Mouse (Mus musculus) retina, embryonic 14.5 days (tissue): ENCODE measurements at regions not wholly inside any gene's neighbourhood (a gene's known extent, or its start where the extent isn't known, plus 50 kb on each side); places are given as distances from the start of the nearest gene placed in this dataset.
A peak's percentile ranks its signal among the peaks of the same experiment; 100 is the strongest.

Experiments
- DNase-seq: peaks from one replicate; pipeline ENCODE4 v3.0.0-alpha.2; 2015; ENCODE audit warnings: low spot score

DNA sequence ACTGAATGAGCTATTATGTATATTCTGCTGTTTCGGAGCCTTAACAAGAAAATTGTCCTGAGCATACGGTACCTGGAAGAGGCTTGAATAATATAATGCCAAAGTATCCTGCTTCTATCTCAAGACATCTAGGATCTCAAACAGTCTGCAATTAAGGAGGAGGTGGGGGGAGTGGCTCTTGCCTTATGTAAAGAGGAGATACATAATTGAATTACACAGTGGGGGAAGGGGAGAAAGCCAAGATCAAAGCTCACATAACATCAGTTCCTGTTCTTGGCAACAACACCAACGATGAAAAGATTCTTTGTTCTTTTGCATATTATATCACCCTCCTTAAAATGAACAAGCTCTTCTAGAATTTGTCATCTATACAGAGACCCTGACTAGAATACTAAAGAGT lies 512.4 kb upstream of the Zeb2 start:
- no peak for DNase-seq

- no peak for DNase-seq
Measured at GRCm38 (mm10) chr2:45623056-45623455, 505.9 kb upstream of the Zeb2 start.

DNA sequence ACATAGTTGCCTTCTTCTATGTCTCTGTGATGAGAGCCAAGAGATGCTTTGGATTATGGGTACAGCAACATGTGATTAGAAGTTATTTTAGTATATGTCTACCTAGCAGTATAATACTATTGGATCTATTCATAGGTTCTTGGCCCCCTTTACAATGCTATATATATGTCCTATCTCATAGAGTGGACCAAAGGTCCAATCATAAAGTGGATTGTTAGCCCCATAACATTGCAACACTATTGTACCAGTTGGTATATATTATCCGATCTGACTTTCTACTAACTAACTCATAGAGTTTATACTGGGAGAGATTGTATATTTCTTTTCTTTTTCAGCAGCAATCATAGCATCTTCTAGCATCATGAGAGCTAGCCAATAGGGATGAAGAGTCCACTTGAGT lies 491.7 kb upstream of the Zeb2 start:
- DNase-seq = no peak

- DNase-seq = no peak
Measured at GRCm38 (mm10) chr2:45607393-45607792, 490.2 kb upstream of the Zeb2 start.

- no peak for DNase-seq
Measured at GRCm38 (mm10) chr2:45601332-45601900, 484.2 kb upstream of the Zeb2 start.

DNA sequence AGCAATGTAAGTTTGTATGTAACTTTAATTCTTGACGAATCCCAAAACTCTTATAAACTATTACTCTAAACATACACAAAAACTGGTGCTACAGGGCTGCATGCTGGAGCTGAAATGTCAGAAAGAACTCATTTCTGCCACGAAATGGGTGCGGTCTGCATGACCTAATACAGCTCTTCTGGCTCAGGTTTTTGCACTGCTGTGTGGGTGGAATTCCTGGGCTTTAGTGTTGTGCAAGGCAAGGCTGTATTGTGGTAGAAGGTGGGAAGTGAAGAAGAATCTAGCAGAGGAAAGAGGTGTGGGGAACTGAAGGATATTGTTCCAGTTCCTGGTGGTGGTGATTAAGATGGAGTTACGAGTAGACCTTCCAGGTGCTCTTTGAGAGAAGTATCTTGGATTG lies 476.6 kb upstream of the Zeb2 start:
- no peak for DNase-seq

- no peak for DNase-seq
Measured at GRCm38 (mm10) chr2:45590980-45591379, 473.8 kb upstream of the Zeb2 start.

DNA sequence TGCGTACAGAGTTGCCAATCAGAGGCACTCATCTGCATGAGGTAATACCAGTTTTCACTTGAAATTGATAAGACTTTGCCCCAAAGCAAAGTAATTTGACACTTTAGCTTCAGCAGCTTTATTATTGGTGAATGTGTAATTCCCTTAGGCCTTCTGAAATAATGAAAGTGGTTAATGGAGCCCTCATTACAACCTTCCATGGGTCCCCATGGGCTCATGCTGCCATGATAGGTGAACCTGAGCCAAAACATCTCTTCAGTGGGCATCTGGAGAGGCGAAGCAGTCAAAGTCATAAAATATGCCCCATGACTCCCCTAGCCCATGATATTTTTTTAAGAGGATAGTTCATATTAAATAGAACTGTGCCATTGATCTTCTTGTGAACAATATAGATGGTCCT lies 471.1 kb upstream of the Zeb2 start:
- no peak for DNase-seq

DNA sequence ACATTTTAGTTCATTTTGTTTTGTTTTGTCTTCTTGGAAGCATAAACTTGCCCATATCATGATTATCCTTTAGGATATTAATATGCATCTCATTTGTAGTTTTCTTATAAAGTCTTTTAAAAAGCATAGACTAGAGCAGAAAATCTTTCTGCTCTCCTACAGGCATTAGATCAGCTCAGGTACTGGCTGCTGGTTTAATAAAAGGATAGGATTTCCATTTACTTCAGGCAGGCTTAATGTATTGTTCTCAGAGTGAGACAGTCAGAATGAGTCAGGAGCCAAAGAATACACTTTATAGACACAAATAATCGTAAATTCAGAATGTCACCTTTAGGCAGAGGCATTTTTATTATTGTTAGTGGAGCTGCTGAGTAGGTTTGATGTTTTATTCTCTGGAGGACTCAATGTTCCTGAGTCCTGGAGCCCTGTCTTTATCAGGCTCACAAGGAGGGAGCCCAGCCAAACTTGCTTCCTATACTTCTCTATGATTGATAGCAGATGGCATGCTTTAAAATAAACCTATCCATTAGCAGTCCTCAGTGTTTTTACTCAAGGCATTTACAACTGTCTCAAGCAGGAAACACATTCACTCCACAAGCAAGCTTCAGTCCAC lies 469.5 kb upstream of the Zeb2 start:
- DNase-seq = no peak

GRCm38 (mm10) chr2:45581549-45581925 lies 464.3 kb upstream of the Zeb2 start:
- no peak for DNase-seq

DNA sequence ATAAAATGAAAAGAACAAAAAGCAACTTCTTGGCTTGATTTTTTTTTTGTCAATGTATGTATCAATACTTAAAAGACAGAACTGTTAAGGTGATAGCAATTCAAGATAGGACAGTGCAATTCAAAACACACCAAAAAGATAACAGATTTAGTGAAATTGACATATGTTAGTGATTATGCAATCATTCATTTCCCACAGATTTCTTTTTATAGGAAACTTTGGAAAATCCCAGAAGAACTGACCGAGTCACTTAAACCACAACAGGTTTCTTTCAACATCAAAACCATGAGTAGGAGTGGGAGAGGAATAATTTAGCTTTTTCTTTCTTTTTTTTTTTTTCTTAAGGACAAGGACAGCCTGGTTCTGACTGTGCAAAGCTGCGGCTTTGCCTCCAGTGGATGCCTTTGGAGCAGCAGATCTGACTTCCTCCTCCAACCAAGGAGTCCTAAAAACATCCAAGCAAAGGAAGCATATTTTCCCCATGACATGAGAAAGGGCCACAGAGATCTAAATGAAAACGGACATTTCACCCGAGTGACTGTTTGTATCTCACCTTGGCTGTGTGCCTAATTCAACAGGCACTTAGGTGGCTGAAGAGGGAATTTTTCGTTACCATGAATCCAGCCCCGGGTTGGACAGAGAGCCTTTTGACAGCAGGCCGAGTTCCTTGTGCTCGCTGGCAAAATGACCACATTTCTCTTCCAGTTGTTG lies 463.8 kb upstream of the Zeb2 start:
- no peak for DNase-seq

DNA sequence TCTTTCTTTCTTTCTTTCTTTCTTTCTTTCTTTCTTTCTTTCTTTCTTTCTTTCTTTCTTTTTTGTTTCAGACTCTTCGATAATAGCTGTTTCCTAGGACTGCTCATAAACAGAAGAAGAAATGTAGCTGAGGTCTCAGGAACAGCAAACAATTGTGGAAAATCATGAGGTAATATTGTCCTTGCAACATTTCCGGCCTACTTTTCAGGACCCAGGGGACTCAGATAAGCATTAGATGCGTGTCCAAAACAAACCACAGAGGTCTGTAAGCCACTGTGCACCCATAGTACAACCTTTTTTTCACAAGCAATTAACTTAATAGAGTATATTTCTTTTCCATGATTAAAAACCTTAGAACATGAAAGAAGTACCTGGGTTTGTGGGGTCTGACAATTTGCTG lies 455.7 kb upstream of the Zeb2 start:
- DNase-seq = no peak

DNA sequence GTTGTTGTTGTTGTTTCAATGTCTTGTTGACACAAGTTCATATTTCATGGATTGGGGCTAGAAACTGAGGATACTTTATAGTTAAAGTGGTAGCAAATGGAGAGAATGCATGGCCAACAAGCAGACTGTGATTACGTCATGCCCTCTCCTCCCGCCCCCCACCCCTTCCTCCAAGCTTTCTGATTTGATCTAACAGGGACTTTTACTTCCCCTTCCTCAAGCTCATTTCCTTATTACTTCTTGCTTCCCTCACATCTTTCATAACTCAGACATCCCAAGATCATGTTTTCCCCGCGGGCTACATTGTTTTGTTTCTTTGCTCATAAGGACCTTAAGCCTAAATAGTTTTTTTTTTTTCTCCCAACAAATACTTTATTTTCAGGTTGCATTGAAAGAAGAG lies 437.5 kb upstream of the Zeb2 start:
- no peak for DNase-seq

GRCm38 (mm10) chr2:45541394-45541793 lies 424.2 kb upstream of the Zeb2 start:
- no peak for DNase-seq

GRCm38 (mm10) chr2:45538950-45539349 lies 421.8 kb upstream of the Zeb2 start:
- DNase-seq = no peak

DNA sequence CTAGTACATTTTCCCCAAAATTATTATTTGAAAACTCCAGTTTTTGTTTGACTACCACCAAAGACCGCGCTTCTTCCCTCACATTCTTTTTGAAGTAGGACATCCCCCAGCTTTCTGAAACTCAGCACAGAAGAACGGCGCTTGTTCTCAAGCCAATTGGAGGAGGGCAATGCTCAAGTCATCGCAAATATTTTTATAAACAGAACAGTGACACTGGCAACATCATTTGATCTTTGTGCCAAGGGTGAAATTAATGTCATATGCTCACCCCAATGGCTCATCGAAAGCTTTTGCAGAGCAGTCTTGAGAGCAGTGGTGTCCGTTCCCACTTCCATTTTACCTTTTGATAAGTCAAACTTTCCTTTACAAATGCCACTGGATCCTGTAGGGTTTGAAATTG lies 420.5 kb upstream of the Zeb2 start:
- no peak for DNase-seq

DNA sequence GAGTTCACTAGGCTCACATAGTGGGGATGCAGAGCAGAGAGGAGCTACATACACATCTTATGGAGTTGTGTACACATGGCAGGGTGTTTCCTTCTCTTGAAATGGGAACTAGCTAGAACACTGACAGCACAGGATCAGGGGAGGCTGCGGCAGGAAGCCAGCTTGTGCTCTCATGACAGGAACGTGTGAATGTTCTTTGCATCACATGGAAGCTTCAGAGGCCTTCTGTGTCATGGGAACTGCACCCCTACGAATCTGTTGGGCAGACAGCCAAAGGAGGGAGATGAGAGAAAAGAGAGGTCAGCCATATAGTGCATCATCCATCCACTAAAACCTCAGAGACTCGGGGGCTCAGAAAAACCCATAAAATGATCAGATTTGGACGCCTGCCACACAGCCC lies 417.6 kb upstream of the Zeb2 start:
- DNase-seq = no peak

DNA sequence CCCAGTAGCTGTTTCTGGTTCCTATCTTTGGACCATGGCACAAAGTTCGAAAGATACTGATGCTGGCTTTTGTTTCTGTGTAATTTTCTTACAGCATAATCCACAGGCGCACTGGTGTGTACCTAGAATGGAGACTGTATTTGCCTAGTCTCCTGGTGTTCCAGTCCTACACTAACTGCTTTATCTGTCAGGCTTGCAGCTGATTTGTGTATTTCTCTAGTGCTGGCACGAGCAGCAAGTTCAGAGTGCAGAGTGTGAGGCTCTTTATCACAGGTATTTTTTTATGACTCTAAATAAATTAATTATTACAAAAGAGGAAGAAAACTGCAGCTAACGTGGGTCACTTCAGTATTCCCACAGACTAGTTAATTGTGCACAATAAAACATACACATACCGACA lies 405.1 kb upstream of the Zeb2 start:
- DNase-seq = no peak

GRCm38 (mm10) chr2:45519550-45520152 lies 402.5 kb upstream of the Zeb2 start:
- peak; percentile 31 for DNase-seq

DNA sequence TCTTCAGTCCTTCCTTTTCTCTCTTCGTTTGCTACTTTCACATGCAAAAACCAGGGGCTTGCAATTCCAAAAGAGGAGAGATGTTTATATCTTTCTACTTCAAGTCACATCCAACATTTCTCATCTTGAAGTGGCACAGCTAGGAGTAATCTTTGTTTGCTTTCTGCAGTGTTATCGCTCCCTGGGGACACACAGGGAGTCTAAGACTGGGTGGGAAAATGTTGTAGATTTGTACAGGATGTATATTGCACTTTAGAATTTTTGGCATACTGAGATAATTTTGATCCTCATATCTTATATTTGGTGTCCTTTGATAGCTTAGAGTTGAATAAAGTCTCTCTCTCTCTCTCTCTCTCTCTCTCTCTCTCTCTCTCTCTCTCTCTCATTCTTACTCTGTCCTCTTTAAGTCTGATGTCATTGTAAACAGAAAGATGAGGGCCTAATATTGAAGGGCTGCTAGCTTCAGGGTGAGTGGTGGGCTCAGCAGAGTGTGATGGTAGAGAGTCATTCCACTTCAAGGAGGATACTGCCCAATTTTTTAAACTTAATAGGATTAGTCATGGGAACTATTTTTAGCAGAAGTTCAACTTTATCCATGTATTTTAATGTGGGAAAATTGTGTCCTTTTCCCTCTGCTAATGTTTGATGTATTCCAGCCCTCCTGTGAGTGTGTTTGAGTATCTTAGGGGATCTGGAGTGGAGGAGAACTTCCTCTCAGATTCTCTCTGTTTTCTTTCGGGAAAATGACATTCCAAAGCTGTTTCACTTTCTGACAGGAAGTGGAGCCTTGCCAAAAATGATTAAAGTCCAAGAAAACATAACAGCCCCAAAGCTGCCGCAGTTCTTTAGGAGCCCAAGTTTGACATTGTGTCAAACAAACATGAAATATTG lies 397.3 kb upstream of the Zeb2 start:
- no peak for DNase-seq

GRCm38 (mm10) chr2:45512852-45513251 lies 395.7 kb upstream of the Zeb2 start:
- DNase-seq = no peak

DNA sequence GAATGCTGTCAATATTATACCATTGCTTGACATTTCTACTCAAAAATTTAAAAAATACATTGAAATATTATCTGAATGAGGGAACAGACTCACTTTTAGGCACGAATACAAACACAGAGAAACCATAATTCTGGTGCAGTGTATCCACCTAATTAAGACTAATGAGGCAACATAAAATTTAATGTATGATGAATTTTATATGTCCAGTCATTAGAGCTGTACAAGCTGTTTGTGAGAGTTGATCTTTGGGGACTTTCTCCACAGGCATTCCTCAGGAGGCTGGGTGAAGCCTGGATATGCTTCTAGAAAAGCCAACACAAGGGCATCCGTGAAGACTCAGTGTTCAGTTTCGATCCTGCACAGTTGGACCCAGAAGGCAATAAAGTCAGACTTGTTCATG lies 394.6 kb upstream of the Zeb2 start:
- DNase-seq = no peak
